Mouse (Mus musculus) neural tube, embryonic 15.5 days (tissue): Measurements from ENCODE around the gene Cbr2. TPM values are rescaled to one million over a fixed set of nuclear protein-coding genes. Genes with fewer than 3 reads are reported as not detected.

Experiments
- ATAC-seq: fragments of 200-750 bp; cut with Nextera tagmentation; 2 replicates; pipeline ENCODE4 v1.8.0; 2017; ENCODE audit warnings: mild to moderate bottlenecking, moderate TSS enrichment, moderate library complexity; ENCODE audit not compliant: low FRiP score
- H3K27ac ChIP-seq: fragments of 300-500 bp; sonication (generic); replicated peaks from 2 replicates; pipeline ENCODE4 v1.5.1; 2015; ENCODE audit warnings: mild to moderate bottlenecking, inconsistent platforms
- H3K27me3 ChIP-seq: fragments of 300-500 bp; sonication (generic); replicated peaks from 2 replicates; pipeline ENCODE4 v1.6.1; 2015; ENCODE audit warnings: inconsistent platforms
- H3K36me3 ChIP-seq: fragments of 300-500 bp; sonication (generic); 2 replicates; pipeline ENCODE4 v1.6.1; 2015; ENCODE audit warnings: inconsistent platforms
- H3K4me1 ChIP-seq: fragments of 300-500 bp; sonication (generic); 2 replicates; pipeline ENCODE4 v1.6.1; 2015; ENCODE audit warnings: inconsistent platforms
- H3K4me2 ChIP-seq: fragments of 300-500 bp; sonication (generic); 2 replicates; pipeline ENCODE4 v1.6.1; 2015; ENCODE audit warnings: inconsistent platforms, mild to moderate bottlenecking, moderate library complexity
- H3K4me3 ChIP-seq: fragments of 300-500 bp; sonication (generic); replicated peaks from 2 replicates; pipeline ENCODE4 v1.5.1; 2015; ENCODE audit warnings: mild to moderate bottlenecking, inconsistent platforms
- H3K9ac ChIP-seq: fragments of 300-500 bp; sonication (generic); replicated peaks from 2 replicates; pipeline ENCODE4 v1.6.1; 2015; ENCODE audit warnings: mild to moderate bottlenecking, inconsistent platforms
- H3K9me3 ChIP-seq: fragments of 300-500 bp; sonication (generic); replicated peaks from 2 replicates; pipeline ENCODE4 v1.6.1; 2016; ENCODE audit warnings: inconsistent platforms
- WGBS: fragments of 180-500 bp; shearing (Covaris S2); methylation state at CpG from one replicate; pipeline ENCODE4 v1.1.7; 2015; ENCODE audit warnings: mixed read lengths; 5-methylcytosine and 5-hydroxymethylcytosine counted together
- polyA plus RNA-seq: library from polyadenylated mRNA; unstranded; fragments of >200 nt; fragmentation: Nextera tagmentation; extraction: Ambion mirVana; gene quantifications from 2 replicates; pipeline ENCODE4 v1.2.1, GENCODE M21; 2015

Gene Cbr2
- polyA plus RNA-seq, 1 experiment from 2014 or later = 0.87 TPM

DNA sequence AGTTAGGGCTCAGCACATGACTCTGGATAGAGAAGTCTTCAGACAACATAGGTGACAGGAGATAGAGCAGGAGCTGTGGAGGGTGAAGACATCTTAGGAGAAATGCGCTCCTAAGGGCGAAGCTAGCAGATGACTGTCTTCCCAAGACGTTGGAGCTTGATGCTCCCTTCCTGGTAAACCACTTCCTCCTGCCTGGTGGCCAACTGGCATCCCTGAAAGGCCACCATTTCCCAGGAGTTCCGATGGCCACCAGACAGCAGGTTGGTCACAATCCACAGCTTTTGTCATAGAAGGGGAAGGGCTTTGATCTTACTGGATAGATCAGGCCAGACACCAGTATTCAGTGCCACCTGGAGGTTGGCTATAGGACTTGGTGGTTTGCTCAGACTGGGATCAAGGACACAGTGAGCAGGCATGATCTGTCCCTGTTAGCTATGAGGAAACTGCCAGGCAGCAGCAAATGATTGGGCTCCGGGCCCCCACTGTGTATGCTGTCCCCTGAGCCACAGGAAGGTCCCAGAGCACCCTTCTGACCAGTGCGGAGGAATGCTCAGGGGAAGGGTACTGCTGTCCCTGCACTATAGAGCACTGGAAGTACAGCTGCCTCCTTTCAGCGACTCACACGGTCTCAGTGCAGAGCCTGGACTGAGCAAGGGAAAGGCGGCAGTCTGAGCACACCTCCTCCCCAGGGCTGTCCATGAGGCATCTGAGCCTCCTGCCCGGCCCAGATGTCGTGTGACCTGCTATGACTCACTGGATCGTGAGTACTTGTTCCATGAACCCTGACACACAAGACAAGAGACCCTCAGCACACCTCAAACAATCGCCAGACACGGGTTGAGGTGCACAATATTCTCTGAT lies 30.1 kb upstream of the Cbr2 start:
- Histone ChIP-seq H3K4me3 (no peak overlapping the region), H3K27me3 (peaks cover 8% of the 10 kb centered on the region; the same call in 1 of the 2 replicates), H3K9me3 (0 out of 2 replicates have a peak, but pooled peaks cover 13% of the 10 kb centered on the region), H3K27ac (no peak overlapping the region), H3K36me3 (no peaks in the 10 kb centered on the region), H3K4me2 (no peak overlapping the region), H3K9ac (no peak overlapping the region), H3K4me1 (no peaks in the 10 kb centered on the region)
- WGBS = 73% methylated on average over 14 of the region's 14 CpGs
- no peak for ATAC-seq

- Histone ChIP-seq H3K9ac (no peak overlapping the region), H3K4me3 (no peak overlapping the region), H3K27ac (no peak overlapping the region), H3K4me1 (no peaks in the 10 kb centered on the region), H3K27me3 (peaks cover 8% of the 10 kb centered on the region; the same call in 1 of the 2 replicates), H3K36me3 (no peaks in the 10 kb centered on the region), H3K9me3 (0 out of 2 replicates have a peak, but pooled peaks cover 13% of the 10 kb centered on the region), H3K4me2 (no peak overlapping the region)
- ATAC-seq = no peak
- 94% methylated on average over 9 of the region's 9 CpGs for WGBS
Observed at GRCm38 (mm10) chr11:120760236-120760635, 28.3 kb upstream of the Cbr2 start.

GRCm38 (mm10) chr11:120751606-120752005 lies 19.7 kb upstream of the Cbr2 start:
- Histone ChIP-seq H3K4me3 (no peak overlapping the region), H3K4me2 (no peak overlapping the region), H3K27ac (no peak overlapping the region), H3K36me3 (no peaks in the 10 kb centered on the region), H3K9me3 (no peaks in the 10 kb centered on the region), H3K4me1 (no peaks in the 10 kb centered on the region), H3K9ac (no peak overlapping the region), H3K27me3 (no peaks in the 10 kb centered on the region)
- ATAC-seq = no peak
- WGBS = 79% methylated on average over 4 of the region's 4 CpGs

DNA sequence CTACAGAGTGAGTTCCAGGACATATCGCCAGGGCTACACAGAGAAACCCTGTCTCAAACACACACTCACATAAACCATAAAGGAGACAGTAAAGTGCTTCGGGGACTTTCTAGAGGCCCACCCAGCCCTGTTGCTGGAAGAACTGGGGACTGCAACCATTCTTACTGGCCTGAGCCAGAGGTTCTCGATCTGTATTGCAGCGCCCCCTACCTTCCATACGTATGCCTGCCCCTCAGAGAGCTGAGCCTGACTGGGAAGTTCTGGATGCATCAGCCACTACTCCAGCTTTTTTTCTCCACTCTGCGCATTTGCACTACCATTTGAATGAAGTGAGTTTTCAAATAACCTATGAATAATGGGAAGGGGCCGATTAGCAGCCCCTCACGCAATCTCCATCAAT lies 17.5 kb upstream of the Cbr2 start:
- 59% methylated on average over 8 of the region's 8 CpGs for WGBS
- ATAC-seq = no peak
- H3K4me3 ChIP-seq = no peak overlapping the region
- no peak overlapping the region for H3K9ac ChIP-seq
- no peaks in the 10 kb centered on the region for H3K36me3 ChIP-seq
- no peak overlapping the region for H3K4me2 ChIP-seq
- no peaks in the 10 kb centered on the region for H3K9me3 ChIP-seq
- H3K27me3 ChIP-seq = no peaks in the 10 kb centered on the region
- H3K27ac ChIP-seq = no peak overlapping the region
- H3K4me1 ChIP-seq = no peaks in the 10 kb centered on the region

- no peak overlapping the region for H3K4me3 ChIP-seq
- no peaks in the 10 kb centered on the region for H3K4me1 ChIP-seq
- no peaks in the 10 kb centered on the region for H3K9me3 ChIP-seq
- 78% methylated on average over 4 of the region's 4 CpGs for WGBS
- H3K36me3 ChIP-seq = no peaks in the 10 kb centered on the region
- no peak for ATAC-seq
- no peak overlapping the region for H3K9ac ChIP-seq
- H3K4me2 ChIP-seq = no peak overlapping the region
- H3K27ac ChIP-seq = no peak overlapping the region
- H3K27me3 ChIP-seq = no peaks in the 10 kb centered on the region
Observed at GRCm38 (mm10) chr11:120747974-120748373, 16.1 kb upstream of the Cbr2 start.

- H3K36me3 ChIP-seq = no peaks in the 10 kb centered on the region
- ATAC-seq = no peak
- H3K27ac ChIP-seq = no peak overlapping the region
- H3K4me1 ChIP-seq = no peaks in the 10 kb centered on the region
- H3K4me2 ChIP-seq = no peak overlapping the region
- H3K9ac ChIP-seq = no peak overlapping the region
- no peak overlapping the region for H3K4me3 ChIP-seq
- H3K9me3 ChIP-seq = no peaks in the 10 kb centered on the region
- no peaks in the 10 kb centered on the region for H3K27me3 ChIP-seq
- WGBS = 81% methylated on average over 7 of the region's 7 CpGs
Observed at GRCm38 (mm10) chr11:120744121-120744701, 12.3 kb upstream of the Cbr2 start.

GRCm38 (mm10) chr11:120740981-120741380 lies 9.1 kb upstream of the Cbr2 start:
- WGBS = 97% methylated on average over 5 of the region's 5 CpGs
- no peak for ATAC-seq
- no peak overlapping the region for H3K4me3 ChIP-seq

DNA sequence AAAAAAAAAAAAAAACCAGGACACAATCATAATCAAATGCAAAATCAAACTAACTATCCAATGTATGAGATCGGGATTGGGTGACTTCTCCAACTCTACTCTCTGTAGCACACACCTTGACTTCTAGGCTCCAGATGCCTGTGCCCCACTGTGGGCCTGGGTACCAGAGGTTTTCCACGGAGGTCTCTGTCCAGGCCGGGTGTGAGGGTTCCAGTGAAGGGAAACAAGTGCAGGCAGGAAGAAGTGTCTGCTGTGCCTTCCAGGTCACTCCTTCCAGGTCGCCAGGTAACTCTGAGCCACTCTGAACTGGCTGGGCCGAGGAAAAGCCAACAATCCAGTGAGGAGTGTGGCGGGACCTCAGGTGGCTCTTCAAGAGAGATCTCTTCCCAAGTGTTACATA lies 4.5 kb upstream of the Cbr2 start:
- Histone ChIP-seq H3K4me2 (no peak overlapping the region), H3K9me3 (no peaks in the 10 kb centered on the region), H3K36me3 (no peaks in the 10 kb centered on the region), H3K27me3 (no peaks in the 10 kb centered on the region), H3K27ac (no peak overlapping the region), H3K9ac (no peak overlapping the region), H3K4me3 (no peak overlapping the region), H3K4me1 (no peaks in the 10 kb centered on the region)
- 76% methylated on average over 6 of the region's 6 CpGs for WGBS
- ATAC-seq = no peak

More at GRCm38 (mm10) chr11:120740981-120741380, 9.1 kb upstream of the Cbr2 start:
- Histone ChIP-seq H3K27me3 (no peaks in the 10 kb centered on the region), H3K9me3 (no peaks in the 10 kb centered on the region), H3K4me1 (no peaks in the 10 kb centered on the region), H3K4me2 (no peak overlapping the region), H3K36me3 (no peaks in the 10 kb centered on the region), H3K27ac (no peak overlapping the region), H3K9ac (no peak overlapping the region)

- WGBS = 62% methylated on average over 6 of the region's 6 CpGs
- Histone ChIP-seq H3K9me3 (no peaks in the 10 kb centered on the region), H3K4me2 (no peak overlapping the region), H3K36me3 (no peaks in the 10 kb centered on the region), H3K4me3 (no peak overlapping the region), H3K27me3 (no peaks in the 10 kb centered on the region), H3K9ac (no peak overlapping the region), H3K27ac (no peak overlapping the region), H3K4me1 (peaks cover 4% of the 10 kb centered on the region; the same call in 1 of the 2 replicates)
- no peak for ATAC-seq
Observed at GRCm38 (mm10) chr11:120733521-120733920, 1.6 kb upstream of the Cbr2 start.

DNA sequence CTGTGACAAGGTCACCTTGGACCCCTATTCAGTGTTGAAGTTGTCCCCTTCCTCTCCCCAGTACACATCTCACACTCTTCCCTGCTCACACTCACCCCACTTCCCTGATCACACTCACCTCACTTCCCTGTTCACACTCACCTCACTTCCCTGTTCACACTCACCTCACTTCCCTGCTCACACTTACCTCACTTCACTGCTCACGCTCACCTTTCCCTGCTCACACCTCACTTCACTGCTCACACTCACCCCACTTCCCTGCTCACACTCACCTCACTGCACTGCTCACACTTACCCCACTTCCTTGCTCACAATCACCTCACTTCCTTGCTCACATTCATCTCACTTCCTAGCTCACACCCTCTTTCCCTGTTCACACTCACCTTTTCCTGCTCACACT lies 519 bp downstream of the Cbr2 start:
- WGBS = 100% methylated on average over 1 of the region's 1 CpGs
- no peak for ATAC-seq

DNA sequence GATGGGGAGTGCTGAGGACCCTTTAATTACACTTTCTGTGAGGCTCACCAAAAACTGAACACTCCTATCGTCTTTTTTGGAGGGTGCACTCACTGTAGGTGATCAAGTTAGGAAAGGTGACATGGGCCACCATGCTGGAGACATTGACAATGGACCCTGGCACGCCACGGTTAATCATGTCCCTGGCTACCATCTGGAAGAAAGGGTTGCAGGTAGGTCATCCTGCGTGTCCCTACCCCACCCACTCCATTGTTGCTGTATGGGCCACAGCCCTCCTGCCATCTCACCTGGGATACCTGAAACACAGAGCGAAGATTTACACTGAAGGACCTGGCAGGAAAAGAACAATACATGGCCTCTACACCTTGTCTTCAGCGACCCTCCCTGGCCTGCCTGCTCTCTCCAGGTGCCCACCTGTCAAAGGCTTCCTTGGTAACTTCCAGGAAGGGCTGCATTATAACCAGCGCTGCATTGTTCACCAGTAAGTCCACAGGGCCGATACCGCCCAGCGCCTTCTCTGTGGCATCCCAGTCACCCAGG lies 1.5 kb downstream of the Cbr2 start:
- H3K27ac ChIP-seq = no peak overlapping the region
- no peak overlapping the region for H3K4me3 ChIP-seq
- no peak overlapping the region for H3K9ac ChIP-seq
- WGBS = 89% methylated on average over 10 of the region's 10 CpGs
- no peak overlapping the region for H3K4me2 ChIP-seq
- ATAC-seq = no peak
- H3K36me3 ChIP-seq = 0 out of 2 replicates have a peak, but pooled peaks cover 1% of the 10 kb centered on the region
- peaks cover 16% of the 10 kb centered on the region for H3K4me1 ChIP-seq
- H3K27me3 ChIP-seq = 0 out of 2 replicates have a peak, but pooled peaks cover 7% of the 10 kb centered on the region
- no peaks in the 10 kb centered on the region for H3K9me3 ChIP-seq

More for the DNA sequence above, 519 bp downstream of the Cbr2 start:
- Histone ChIP-seq H3K27ac (no peak overlapping the region), H3K36me3 (no peaks in the 10 kb centered on the region), H3K4me1 (peaks cover 11% of the 10 kb centered on the region), H3K4me2 (no peak overlapping the region), H3K9ac (no peak overlapping the region), H3K27me3 (no peaks in the 10 kb centered on the region), H3K9me3 (no peaks in the 10 kb centered on the region), H3K4me3 (no peak overlapping the region)
